Mouse (Mus musculus): ENCODE results near the gene Cluap1. TPM values are rescaled to one million over a fixed set of nuclear protein-coding genes. Genes with fewer than 3 reads are reported as not detected.

Cluap1 gene
- polyA plus RNA-seq, 1 experiment = 19.4 TPM

DNA sequence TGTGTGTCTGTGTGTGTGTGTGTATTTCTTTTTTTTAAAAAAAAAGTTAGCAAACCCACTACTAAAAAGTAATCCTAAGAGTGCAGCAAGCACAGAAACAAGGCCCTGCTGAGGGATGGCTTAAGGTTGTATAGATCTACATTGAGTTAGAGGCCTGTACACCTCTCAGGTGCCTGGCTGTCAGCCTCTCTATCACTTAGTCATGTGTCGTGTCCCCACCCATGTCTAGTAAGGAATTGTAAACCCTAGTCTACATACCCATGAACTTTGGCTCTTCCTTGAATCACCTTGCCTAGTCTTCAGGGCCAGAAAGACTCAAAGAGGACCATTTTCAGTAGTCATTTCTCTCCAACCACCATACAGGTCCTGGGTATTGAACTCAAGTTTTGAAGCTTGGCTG is 12.0 kb upstream of the Cluap1 start:
- DNase-seq = no peak
- Histone ChIP-seq H3K27me3 (ENCODE audit: control insufficient read depth, insufficient read depth, low read length) (no peaks in the 10 kb centered on the region), H3K27ac (ENCODE audit: control insufficient read depth, insufficient read depth, low read length) (no peak overlapping the region), H3K36me3 (ENCODE audit: control insufficient read depth, insufficient read depth, low read length) (peaks cover 40% of the 10 kb centered on the region), H3K4me3 (ENCODE audit: control insufficient read depth, insufficient read depth, low read length) (no peak overlapping the region), H3K4me1 (replicated peaks; ENCODE audit: control insufficient read depth, insufficient read depth, low read length) (peaks cover 5% of the 10 kb centered on the region)
- TF ChIP-seq CTCF (IDR thresholded peaks at IDR 0.05; ENCODE audit: borderline replicate concordance, control insufficient read depth, extremely low read depth, insufficient read depth, low read length, poor library complexity) (no peak), POLR2A (IDR thresholded peaks at IDR 0.05; ENCODE audit: control insufficient read depth, extremely low read depth, insufficient read depth, low read length, poor library complexity) (no peak)
- WGBS = 94% methylated on average over 1 of the region's 1 CpGs

DNA sequence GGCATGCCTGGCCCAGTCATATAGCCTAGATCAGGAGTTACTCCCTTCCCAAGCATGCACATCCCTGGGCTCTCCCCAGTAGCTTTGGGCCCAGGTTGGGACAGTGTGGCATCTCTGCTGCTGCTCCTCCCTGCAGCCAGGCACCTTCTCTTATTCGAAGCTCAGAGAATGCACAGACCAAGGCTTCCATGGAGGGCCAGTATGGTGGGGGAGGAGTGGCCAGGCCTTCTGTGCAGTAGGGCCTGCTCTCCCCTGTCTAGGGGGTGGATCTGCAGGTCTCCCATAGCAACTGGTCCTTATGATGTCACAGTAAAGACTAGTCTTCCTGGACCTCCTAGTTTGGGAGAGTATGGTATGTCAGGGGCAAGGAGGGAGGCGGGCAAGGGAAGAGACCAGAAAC is 1.1 kb upstream of the Cluap1 start:
- TF ChIP-seq POLR2A (IDR thresholded peaks at IDR 0.05; ENCODE audit: control insufficient read depth, extremely low read depth, insufficient read depth, low read length, poor library complexity) (no peak), CTCF (IDR thresholded peaks at IDR 0.05; ENCODE audit: borderline replicate concordance, control insufficient read depth, extremely low read depth, insufficient read depth, low read length, poor library complexity) (no peak)
- no peak overlapping the region for H3K4me3 ChIP-seq (ENCODE audit: control insufficient read depth, insufficient read depth, low read length)
- no peak for DNase-seq
- no peaks in the 10 kb centered on the region for H3K27me3 ChIP-seq (ENCODE audit: control insufficient read depth, insufficient read depth, low read length)
- no peak overlapping the region for H3K27ac ChIP-seq (ENCODE audit: control insufficient read depth, insufficient read depth, low read length)
- peaks cover 10% of the 10 kb centered on the region for H3K36me3 ChIP-seq (ENCODE audit: control insufficient read depth, insufficient read depth, low read length)
- H3K4me1 ChIP-seq (replicated peaks; ENCODE audit: control insufficient read depth, insufficient read depth, low read length) = 0 out of 2 replicates have a peak, but pooled peaks cover 4% of the 10 kb centered on the region
- WGBS = 85% methylated on average over 2 of the region's 2 CpGs

DNA sequence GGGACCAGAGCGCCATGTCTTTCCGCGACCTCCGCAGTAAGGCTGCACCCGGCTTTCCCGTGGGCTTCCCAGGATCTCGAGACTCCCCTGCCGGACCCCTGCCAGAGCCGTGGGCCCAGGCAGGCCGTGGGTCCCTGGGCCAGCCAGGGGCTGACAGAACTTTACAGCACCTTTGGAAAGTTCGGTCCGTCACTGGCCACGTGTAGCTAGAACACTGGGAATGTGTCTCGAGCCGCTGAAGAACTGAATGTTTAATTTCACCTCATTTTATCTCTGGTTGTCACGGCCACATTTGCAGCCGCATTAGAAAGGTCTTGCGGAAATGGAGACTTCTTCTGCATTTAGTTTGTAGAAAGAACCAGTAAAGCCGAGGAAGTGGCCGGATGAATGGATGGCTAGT is 517 bp downstream of the Cluap1 start:
- no peak overlapping the region for H3K27ac ChIP-seq (ENCODE audit: control insufficient read depth, insufficient read depth, low read length)
- WGBS = under 1% methylated on average over 20 of the region's 20 CpGs
- peaks cover 26% of the 10 kb centered on the region for H3K36me3 ChIP-seq (ENCODE audit: control insufficient read depth, insufficient read depth, low read length)
- TF ChIP-seq POLR2A (IDR thresholded peaks at IDR 0.05; ENCODE audit: control insufficient read depth, extremely low read depth, insufficient read depth, low read length, poor library complexity) = peak; percentile 23; the same call in 1 of the 2 replicates
- TF ChIP-seq CTCF (IDR thresholded peaks at IDR 0.05; ENCODE audit: borderline replicate concordance, control insufficient read depth, extremely low read depth, insufficient read depth, low read length, poor library complexity) = no peak
- peak overlapping the region; percentile 91 for H3K4me3 ChIP-seq (ENCODE audit: control insufficient read depth, insufficient read depth, low read length)
- H3K27me3 ChIP-seq (ENCODE audit: control insufficient read depth, insufficient read depth, low read length) = no peaks in the 10 kb centered on the region
- DNase-seq = no peak
- H3K4me1 ChIP-seq (replicated peaks; ENCODE audit: control insufficient read depth, insufficient read depth, low read length) = 0 out of 2 replicates have a peak, but pooled peaks cover 4% of the 10 kb centered on the region

DNA sequence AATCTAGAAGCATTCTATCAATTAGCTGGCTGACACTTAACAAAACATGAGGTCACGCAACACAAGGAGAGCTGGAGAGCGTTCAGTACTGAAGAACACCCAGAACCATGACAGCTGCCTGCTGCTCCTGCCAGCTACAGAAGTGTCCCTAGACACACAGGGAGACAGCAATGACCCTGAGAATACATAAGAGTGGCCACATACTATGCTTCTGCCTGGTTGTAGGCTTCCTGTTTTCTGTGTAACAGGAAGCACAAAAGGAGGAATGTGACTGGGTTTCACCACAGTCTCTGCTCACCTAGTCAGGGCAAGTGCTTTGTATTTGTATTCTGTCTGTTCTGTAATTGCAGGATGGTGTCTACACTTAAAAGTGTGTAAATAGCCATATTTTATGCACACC is 12.2 kb downstream of the Cluap1 start:
- H3K36me3 ChIP-seq (ENCODE audit: control insufficient read depth, insufficient read depth, low read length) = peaks cover 56% of the 10 kb centered on the region
- TF ChIP-seq POLR2A (IDR thresholded peaks at IDR 0.05; ENCODE audit: control insufficient read depth, extremely low read depth, insufficient read depth, low read length, poor library complexity) (no peak), CTCF (IDR thresholded peaks at IDR 0.05; ENCODE audit: borderline replicate concordance, control insufficient read depth, extremely low read depth, insufficient read depth, low read length, poor library complexity) (no peak)
- no peak overlapping the region for H3K4me3 ChIP-seq (ENCODE audit: control insufficient read depth, insufficient read depth, low read length)
- H3K4me1 ChIP-seq (replicated peaks; ENCODE audit: control insufficient read depth, insufficient read depth, low read length) = no peaks in the 10 kb centered on the region
- H3K27me3 ChIP-seq (ENCODE audit: control insufficient read depth, insufficient read depth, low read length) = no peaks in the 10 kb centered on the region
- no peak for DNase-seq
- H3K27ac ChIP-seq (ENCODE audit: control insufficient read depth, insufficient read depth, low read length) = no peak overlapping the region
- 99% methylated on average over 2 of the region's 2 CpGs for WGBS

DNA sequence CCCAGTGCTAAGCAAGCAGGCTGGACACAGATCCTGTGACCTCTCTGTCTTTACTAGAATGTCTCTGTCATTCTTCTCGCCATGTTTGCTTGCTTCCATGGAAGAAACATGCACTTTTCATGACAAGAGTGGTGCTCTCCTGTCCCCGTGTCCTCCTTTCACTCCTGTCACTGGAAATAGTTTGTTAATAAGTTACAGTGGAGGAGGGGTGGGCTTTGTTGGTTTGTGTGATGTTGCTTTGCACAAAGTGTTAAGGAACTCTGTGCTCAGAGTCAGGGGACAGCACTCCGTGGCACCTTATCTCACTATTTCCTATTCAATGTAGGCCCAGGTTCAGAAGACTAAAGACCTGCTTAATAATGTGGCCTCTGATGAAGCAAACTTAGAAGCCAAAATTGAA is 14.9 kb downstream of the Cluap1 start:
- H3K36me3 ChIP-seq (ENCODE audit: control insufficient read depth, insufficient read depth, low read length) = peaks cover 66% of the 10 kb centered on the region
- DNase-seq = no peak
- no peak overlapping the region for H3K27ac ChIP-seq (ENCODE audit: control insufficient read depth, insufficient read depth, low read length)
- no peaks in the 10 kb centered on the region for H3K27me3 ChIP-seq (ENCODE audit: control insufficient read depth, insufficient read depth, low read length)
- 97% methylated on average over 3 of the region's 3 CpGs for WGBS
- no peak overlapping the region for H3K4me3 ChIP-seq (ENCODE audit: control insufficient read depth, insufficient read depth, low read length)
- TF ChIP-seq CTCF (IDR thresholded peaks at IDR 0.05; ENCODE audit: borderline replicate concordance, control insufficient read depth, extremely low read depth, insufficient read depth, low read length, poor library complexity) (no peak), POLR2A (IDR thresholded peaks at IDR 0.05; ENCODE audit: control insufficient read depth, extremely low read depth, insufficient read depth, low read length, poor library complexity) (no peak)
- H3K4me1 ChIP-seq (replicated peaks; ENCODE audit: control insufficient read depth, insufficient read depth, low read length) = no peaks in the 10 kb centered on the region

DNA sequence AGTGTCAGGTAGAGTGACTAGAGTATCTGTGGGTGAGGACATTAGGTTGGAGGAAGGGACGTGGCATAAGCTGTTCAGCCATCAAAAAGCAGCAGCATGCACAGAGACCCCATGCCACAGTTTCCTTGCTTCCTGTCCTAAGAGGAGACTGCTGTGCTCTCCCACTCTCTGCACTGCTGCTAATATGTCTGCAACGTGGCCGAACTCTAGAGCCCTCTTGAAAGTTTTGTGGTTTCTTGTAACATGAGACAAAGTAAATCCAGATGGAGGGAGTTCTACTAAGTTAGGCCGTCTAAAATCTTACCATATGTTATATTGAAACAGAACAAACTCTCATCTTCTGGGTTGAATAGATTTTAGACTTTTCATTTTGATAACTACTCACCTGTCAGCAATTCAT is 15.4 kb downstream of the Cluap1 start:
- DNase-seq = no peak
- Histone ChIP-seq H3K4me3 (ENCODE audit: control insufficient read depth, insufficient read depth, low read length) (no peak overlapping the region), H3K36me3 (ENCODE audit: control insufficient read depth, insufficient read depth, low read length) (peaks cover 66% of the 10 kb centered on the region), H3K27me3 (ENCODE audit: control insufficient read depth, insufficient read depth, low read length) (no peaks in the 10 kb centered on the region), H3K4me1 (replicated peaks; ENCODE audit: control insufficient read depth, insufficient read depth, low read length) (no peaks in the 10 kb centered on the region), H3K27ac (ENCODE audit: control insufficient read depth, insufficient read depth, low read length) (no peak overlapping the region)
- 93% methylated on average over 4 of the region's 4 CpGs for WGBS
- TF ChIP-seq POLR2A (IDR thresholded peaks at IDR 0.05; ENCODE audit: control insufficient read depth, extremely low read depth, insufficient read depth, low read length, poor library complexity) = no peak
- TF ChIP-seq CTCF (IDR thresholded peaks at IDR 0.05; ENCODE audit: borderline replicate concordance, control insufficient read depth, extremely low read depth, insufficient read depth, low read length, poor library complexity) = no peak

DNA sequence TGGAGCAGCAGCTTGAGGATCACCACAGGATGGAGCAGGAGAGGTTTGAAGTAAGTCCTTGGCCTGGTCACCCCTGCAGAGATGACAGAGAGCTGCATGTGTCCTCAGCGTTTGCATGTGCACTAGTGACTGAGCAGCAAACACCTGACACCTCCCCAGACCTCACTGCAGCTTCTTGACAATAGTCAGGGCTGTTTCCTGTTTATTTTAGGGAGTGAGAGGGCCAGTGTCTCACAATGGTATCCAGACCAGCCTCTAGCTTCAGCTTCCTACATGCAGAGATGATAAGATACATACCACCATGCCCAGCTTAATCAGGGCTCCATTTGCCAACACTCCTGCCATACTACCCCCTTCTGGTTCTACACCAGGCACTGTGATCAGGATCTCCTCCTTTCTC is 20.0 kb downstream of the Cluap1 start:
- Histone ChIP-seq H3K4me1 (replicated peaks; ENCODE audit: control insufficient read depth, insufficient read depth, low read length) (no peaks in the 10 kb centered on the region), H3K27ac (ENCODE audit: control insufficient read depth, insufficient read depth, low read length) (no peak overlapping the region), H3K36me3 (ENCODE audit: control insufficient read depth, insufficient read depth, low read length) (peaks cover 47% of the 10 kb centered on the region), H3K4me3 (ENCODE audit: control insufficient read depth, insufficient read depth, low read length) (no peak overlapping the region), H3K27me3 (ENCODE audit: control insufficient read depth, insufficient read depth, low read length) (no peaks in the 10 kb centered on the region)
- DNase-seq = no peak
- 83% methylated on average over 1 of the region's 1 CpGs for WGBS
- no peak for TF ChIP-seq CTCF (IDR thresholded peaks at IDR 0.05; ENCODE audit: borderline replicate concordance, control insufficient read depth, extremely low read depth, insufficient read depth, low read length, poor library complexity)
- no peak for TF ChIP-seq POLR2A (IDR thresholded peaks at IDR 0.05; ENCODE audit: control insufficient read depth, extremely low read depth, insufficient read depth, low read length, poor library complexity)
